Mouse (Mus musculus): ENCODE results near the gene Cldn3.

DNA sequence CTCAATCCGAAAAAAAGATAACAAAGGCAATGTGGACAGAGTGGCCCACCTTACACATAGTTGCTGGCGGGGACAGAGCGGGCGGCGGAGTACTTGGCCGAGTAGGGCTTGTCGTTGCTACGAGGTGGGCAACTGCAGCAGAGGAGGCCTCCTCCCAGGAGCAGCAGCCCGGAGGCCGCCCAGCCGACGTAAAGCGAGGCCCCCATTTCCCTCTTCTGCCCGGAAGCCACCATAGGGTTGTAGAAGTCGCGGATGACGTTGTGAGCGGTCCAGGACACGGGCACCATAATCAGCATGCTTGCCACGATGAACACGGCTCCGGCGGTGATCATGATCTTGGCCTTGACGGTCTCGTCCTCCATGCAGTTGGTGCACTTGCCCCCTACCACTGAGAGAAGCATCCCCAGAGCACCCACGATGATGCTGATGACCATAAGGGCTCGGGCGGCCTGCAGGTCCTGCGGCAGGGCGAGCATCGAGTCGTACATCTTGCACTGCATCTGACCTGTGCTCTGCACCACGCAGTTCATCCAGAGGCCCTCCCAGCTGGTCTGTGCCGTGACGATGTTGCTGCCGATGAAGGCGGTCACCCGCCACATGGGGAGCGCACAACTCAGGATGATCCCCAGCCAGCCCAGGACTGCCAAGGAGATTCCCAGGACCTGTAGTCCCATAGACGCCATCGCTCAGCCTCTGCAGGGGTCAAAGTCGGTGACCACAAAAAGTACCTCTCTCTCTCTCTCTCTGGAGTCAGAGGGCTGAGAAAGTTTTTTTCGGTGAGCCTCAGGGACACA lies 39.8 kb upstream of the Cldn3 start:
- TF ChIP-seq CTCF (IDR thresholded peaks at IDR 0.05; ENCODE audit: low read depth, low read length) (no peak), POLR2A (IDR thresholded peaks at IDR 0.05; ENCODE audit: borderline replicate concordance, low read depth, low read length) (no peak)

Data from bone marrow macrophage, adult 2 months (primary cell).